ENCODE assay signal across 8 mouse cellular contexts in genomic region chr10:80756099-80756498, GRCm38 (mm10). TPM values are rescaled to one million over a fixed set of nuclear protein-coding genes. Genes with fewer than 3 reads are reported as not detected.
DNase-seq lines count a peak whose midpoint lies in the region; ATAC-seq and TF ChIP-seq lines count a peak whose summit lies in the region.

No protein-coding gene starts in this region.

- TF ChIP-seq CTCF in small intestine, adult 2 months (IDR thresholded peaks at IDR 0.05; ENCODE audit: extremely low read depth, insufficient read length, insufficient replicate concordance, low read depth, low read length): no peak

- H3K4me3 ChIP-seq in lung, embryonic 16.5 days (ENCODE audit: low read length): peak overlapping the region; percentile 96
- peak overlapping the region; percentile 95 for H3K4me3 ChIP-seq in forebrain, embryonic 10.5 days
- H3K4me3 ChIP-seq in limb, embryonic 12.5 days (replicated peaks): peak overlapping the region; percentile 99
- H3K4me3 ChIP-seq in small intestine, adult 2 months (ENCODE audit: low read depth, low read length): peak overlapping the region; percentile 98

- 15% methylated on average over 3 of the region's 3 CpGs for WGBS in lung, embryonic 16.5 days
- 35% methylated on average over 3 of the region's 3 CpGs for WGBS in forebrain, embryonic 10.5 days
- 27% methylated on average over 3 of the region's 3 CpGs for WGBS in limb, embryonic 12.5 days
- WGBS in small intestine, adult 2 months: 10% methylated on average over 3 of the region's 3 CpGs

- ATAC-seq in lung, embryonic 16.5 days (ENCODE audit: low read depth): no peak
- ATAC-seq in limb, embryonic 12.5 days (ENCODE audit: insufficient number of reproducible peaks, insufficient read depth, low FRiP score, low TSS enrichment, low read depth): no peak

- H3K4me2 ChIP-seq in lung, embryonic 16.5 days (ENCODE audit: low read depth, low read length): peak overlapping the region; percentile 99
- peak overlapping the region; percentile 97 for H3K4me2 ChIP-seq in limb, embryonic 12.5 days

- no peak overlapping the region for H3K27ac ChIP-seq in lung, embryonic 16.5 days (ENCODE audit: low read length)
- peak overlapping the region; percentile 97 for H3K27ac ChIP-seq in forebrain, embryonic 10.5 days
- no peak overlapping the region for H3K27ac ChIP-seq in limb, embryonic 12.5 days
- H3K27ac ChIP-seq in small intestine, adult 2 months (ENCODE audit: insufficient read depth, low read depth, low read length): peak overlapping the region; percentile 41; the same call in 1 of the 2 replicates

- peak overlapping the region; percentile 96 for H3K9ac ChIP-seq in lung, embryonic 16.5 days (ENCODE audit: low read length)
- H3K9ac ChIP-seq in limb, embryonic 12.5 days (replicated peaks): peak overlapping the region; percentile 95

- no peaks in the 10 kb centered on the region for H3K9me3 ChIP-seq in lung, embryonic 16.5 days (ENCODE audit: control insufficient read depth, low read length)
- no peaks in the 10 kb centered on the region for H3K9me3 ChIP-seq in forebrain, embryonic 10.5 days
- H3K9me3 ChIP-seq in limb, embryonic 12.5 days: no peaks in the 10 kb centered on the region

- no peaks in the 10 kb centered on the region for H3K27me3 ChIP-seq in lung, embryonic 16.5 days (ENCODE audit: control insufficient read depth, insufficient read depth, low read depth, low read length)
- no peaks in the 10 kb centered on the region for H3K27me3 ChIP-seq in forebrain, embryonic 10.5 days (ENCODE audit: poor library complexity, severe bottlenecking)
- no peaks in the 10 kb centered on the region for H3K27me3 ChIP-seq in limb, embryonic 12.5 days
- H3K27me3 ChIP-seq in small intestine, adult 2 months (ENCODE audit: control insufficient read depth, insufficient read depth, low read length): no peaks in the 10 kb centered on the region

- H3K4me1 ChIP-seq in lung, embryonic 16.5 days (replicated peaks; ENCODE audit: control insufficient read depth, insufficient read depth, low read length): peaks cover 45% of the 10 kb centered on the region
- H3K4me1 ChIP-seq in forebrain, embryonic 10.5 days: peaks cover 65% of the 10 kb centered on the region
- peaks cover 36% of the 10 kb centered on the region for H3K4me1 ChIP-seq in limb, embryonic 12.5 days (replicated peaks)
- peaks cover 38% of the 10 kb centered on the region; the same call in 1 of the 2 replicates for H3K4me1 ChIP-seq in small intestine, adult 2 months (ENCODE audit: control insufficient read depth, insufficient read depth, insufficient read length, low read length)

- H3K36me3 ChIP-seq in lung, embryonic 16.5 days (ENCODE audit: control insufficient read depth, insufficient read depth, low read length): no peaks in the 10 kb centered on the region
- H3K36me3 ChIP-seq in forebrain, embryonic 10.5 days (replicated peaks): no peaks in the 10 kb centered on the region
- H3K36me3 ChIP-seq in limb, embryonic 12.5 days: no peaks in the 10 kb centered on the region
- no peaks in the 10 kb centered on the region for H3K36me3 ChIP-seq in small intestine, adult 2 months (ENCODE audit: control insufficient read depth, insufficient read depth, low read length)

- no peak for TF ChIP-seq POLR2A in small intestine, adult 2 months (IDR thresholded peaks at IDR 0.05; ENCODE audit: low read depth, low read length)

- no peak for DNase-seq in lung, postnatal 14 days
- no peak for DNase-seq in forebrain, embryonic 10.5 days (ENCODE audit: extremely low spot score, low spot score)
- no peak for DNase-seq in MN1 (ENCODE audit: low spot score)
- no peak for DNase-seq in cerebellum, adult 9-10 months
- no peak for DNase-seq in urinary bladder, postnatal 14 days (ENCODE audit: low spot score)

RNA-seq across cellular contexts. Expression of gene Dot1l, which starts 1.1 kb away (rescaled TPM):
- polyA plus RNA-seq in lung, embryonic 16.5 days (2015; fragmentation: Nextera tagmentation; extraction: Ambion mirVana): 15.4 and 17.5 TPM in 2 replicates
- 20.8 and 21.7 TPM in 2 replicates for polyA plus RNA-seq in forebrain, embryonic 10.5 days (2016; fragmentation: Nextera tagmentation; extraction: Ambion mirVana)
- polyA plus RNA-seq in limb, embryonic 12.5 days (2016; fragmentation: Nextera tagmentation; extraction: Ambion mirVana): 21.8 and 22.8 TPM in 2 replicates
- polyA plus RNA-seq in small intestine, adult 2 months (2012; rRNA removed): 57.6 and 83.7 TPM in 2 replicates

RNA-seq across cellular contexts. Expression of gene Ap3d1, which starts 14.0 kb away (rescaled TPM):
- polyA plus RNA-seq in lung, embryonic 16.5 days (2015; fragmentation: Nextera tagmentation; extraction: Ambion mirVana): 59.6 and 59.9 TPM in 2 replicates
- polyA plus RNA-seq in forebrain, embryonic 10.5 days (2016; fragmentation: Nextera tagmentation; extraction: Ambion mirVana): 58.2 and 58.7 TPM in 2 replicates
- polyA plus RNA-seq in limb, embryonic 12.5 days (2016; fragmentation: Nextera tagmentation; extraction: Ambion mirVana): 73.8 and 76.8 TPM in 2 replicates
- 64.9 and 110 TPM in 2 replicates for polyA plus RNA-seq in small intestine, adult 2 months (2012; rRNA removed)

RNA-seq across cellular contexts. Expression of gene Sf3a2, which starts 41.9 kb away (rescaled TPM):
- 60.9 and 75.7 TPM in 2 replicates for polyA plus RNA-seq in lung, embryonic 16.5 days (2015; fragmentation: Nextera tagmentation; extraction: Ambion mirVana)
- 110 and 118 TPM in 2 replicates for polyA plus RNA-seq in forebrain, embryonic 10.5 days (2016; fragmentation: Nextera tagmentation; extraction: Ambion mirVana)
- 63.0 and 72.8 TPM in 2 replicates for polyA plus RNA-seq in limb, embryonic 12.5 days (2016; fragmentation: Nextera tagmentation; extraction: Ambion mirVana)
- 23.0 and 40.2 TPM in 2 replicates for polyA plus RNA-seq in small intestine, adult 2 months (2012; rRNA removed)

RNA-seq across cellular contexts. Expression of gene Plekhj1, which starts 42.3 kb away (rescaled TPM):
- polyA plus RNA-seq in lung, embryonic 16.5 days (2015; fragmentation: Nextera tagmentation; extraction: Ambion mirVana): 92.7 and 100 TPM in 2 replicates
- 196 and 197 TPM in 2 replicates for polyA plus RNA-seq in forebrain, embryonic 10.5 days (2016; fragmentation: Nextera tagmentation; extraction: Ambion mirVana)
- 132 and 144 TPM in 2 replicates for polyA plus RNA-seq in limb, embryonic 12.5 days (2016; fragmentation: Nextera tagmentation; extraction: Ambion mirVana)
- 26.0 and 41.8 TPM in 2 replicates for polyA plus RNA-seq in small intestine, adult 2 months (2012; rRNA removed)

RNA-seq across cellular contexts. Expression of gene Amh, which starts 48.9 kb away (rescaled TPM):
- polyA plus RNA-seq in lung, embryonic 16.5 days (2015; fragmentation: Nextera tagmentation; extraction: Ambion mirVana): 0.13 TPM in 1 of 2 replicates, not detected in the other
- polyA plus RNA-seq in forebrain, embryonic 10.5 days (2016; fragmentation: Nextera tagmentation; extraction: Ambion mirVana): 0.09 TPM in 2 replicates
- polyA plus RNA-seq in limb, embryonic 12.5 days (2016; fragmentation: Nextera tagmentation; extraction: Ambion mirVana): not detected in 2 replicates
- polyA plus RNA-seq in small intestine, adult 2 months (2012; rRNA removed): 0.87 and 0.95 TPM in 2 replicates

Comparison
In these comparisons a context has a peak if more than half of its experiments do, and no peak if none do; other contexts are left out.
1. H3K27ac ChIP-seq: peak in forebrain, embryonic 10.5 days (single experiment) and small intestine, adult 2 months (single experiment); none in lung, embryonic 16.5 days (single experiment) and limb, embryonic 12.5 days (single experiment).
2. Peak in every context shown above with its lines, with median percentiles within 50 percentile points of each other: H3K4me3 ChIP-seq.